Mouse (Mus musculus) gastrocnemius, adult 18-20 months (tissue): ENCODE measurements at regions not wholly inside any gene's neighbourhood (a gene's known extent, or its start where the extent isn't known, plus 50 kb on each side); places are given as distances from the start of the nearest gene placed in this dataset.
A peak's percentile ranks its signal among the peaks of the same experiment; 100 is the strongest.

ENCODE experiments used
- DNase-seq: peaks from one replicate; pipeline ENCODE4 v3.0.0; 2021; ENCODE audit warnings: low spot score

DNA sequence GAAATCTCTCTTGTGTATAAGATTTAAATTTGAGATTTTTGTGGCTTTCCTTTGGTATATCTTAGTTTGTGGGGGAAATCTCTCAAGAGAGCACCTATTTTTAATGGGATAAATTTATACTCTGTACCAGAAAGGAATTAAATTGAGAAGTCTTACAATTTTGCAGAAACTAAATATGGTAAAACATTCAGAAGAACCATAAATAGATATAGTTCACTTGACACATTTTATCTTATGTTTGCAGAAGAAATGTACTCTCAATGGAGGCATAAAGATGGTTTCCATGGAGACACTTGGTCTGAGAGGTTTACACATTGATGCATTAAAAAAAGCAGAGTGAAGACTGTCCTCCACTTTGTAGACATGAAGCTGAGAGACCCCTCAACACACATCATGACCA lies 86.9 kb downstream of the Ndufa10 start:
- DNase-seq = no peak

DNA sequence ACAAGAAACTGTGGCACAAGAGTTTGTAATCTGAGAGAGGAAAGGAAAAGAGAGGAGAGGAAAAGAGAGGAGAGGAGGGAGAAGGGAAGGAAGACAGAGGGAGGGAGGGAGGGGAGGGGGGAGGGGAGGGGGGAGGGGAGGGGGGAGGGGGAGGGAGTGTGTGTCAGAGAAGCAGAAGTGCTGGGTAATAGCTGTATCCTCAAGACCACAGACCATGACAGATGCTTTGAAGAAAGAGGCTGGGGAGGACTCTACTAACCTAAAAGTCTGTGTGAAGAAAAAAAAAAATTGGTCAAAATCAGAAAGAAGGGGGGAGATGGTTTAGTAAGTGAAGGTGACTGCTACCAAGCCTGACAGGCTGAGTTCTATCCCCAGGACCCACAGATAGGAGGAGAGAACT lies 88.7 kb downstream of the Ndufa10 start:
- no peak for DNase-seq

DNA sequence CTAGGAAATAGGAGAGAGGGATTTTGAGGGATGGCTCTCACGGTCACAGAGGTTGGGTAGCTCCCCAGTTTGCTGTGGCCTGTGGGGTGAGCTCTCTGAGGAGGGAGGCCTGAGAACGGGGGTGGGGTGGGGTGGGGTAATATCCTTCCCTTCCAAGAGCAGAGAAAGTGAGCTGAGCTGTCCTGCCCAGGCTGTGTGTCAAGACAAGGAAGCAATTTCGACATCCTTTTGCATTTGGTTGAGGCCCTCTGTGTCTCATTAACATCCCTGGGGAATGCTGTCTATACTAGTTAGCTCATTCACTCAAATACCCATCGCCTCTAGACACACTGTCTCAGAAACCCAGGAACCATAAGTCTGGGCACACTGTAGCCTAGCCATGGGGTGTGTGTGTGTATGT lies 89.9 kb downstream of the Ndufa10 start:
- no peak for DNase-seq

DNA sequence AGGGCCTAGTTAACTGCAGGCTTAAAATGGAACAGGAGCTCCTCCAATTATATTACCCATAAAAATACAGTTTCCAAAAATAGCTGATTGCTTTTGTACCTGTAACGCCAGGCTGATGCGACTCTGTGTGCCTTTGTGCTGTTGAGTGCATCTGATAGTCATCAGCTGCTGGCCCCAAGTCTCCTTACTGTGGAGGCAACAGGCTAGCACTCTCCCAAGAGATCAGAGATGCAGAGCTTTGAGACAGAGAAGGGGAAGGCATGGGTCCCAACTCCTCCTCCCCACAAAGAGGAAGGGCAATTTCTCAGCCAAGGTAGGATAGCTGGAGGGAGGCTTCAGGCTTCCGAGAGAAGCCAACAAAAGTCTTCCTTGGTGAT lies 94.2 kb downstream of the Ndufa10 start:
- DNase-seq = peak; percentile 35

DNA sequence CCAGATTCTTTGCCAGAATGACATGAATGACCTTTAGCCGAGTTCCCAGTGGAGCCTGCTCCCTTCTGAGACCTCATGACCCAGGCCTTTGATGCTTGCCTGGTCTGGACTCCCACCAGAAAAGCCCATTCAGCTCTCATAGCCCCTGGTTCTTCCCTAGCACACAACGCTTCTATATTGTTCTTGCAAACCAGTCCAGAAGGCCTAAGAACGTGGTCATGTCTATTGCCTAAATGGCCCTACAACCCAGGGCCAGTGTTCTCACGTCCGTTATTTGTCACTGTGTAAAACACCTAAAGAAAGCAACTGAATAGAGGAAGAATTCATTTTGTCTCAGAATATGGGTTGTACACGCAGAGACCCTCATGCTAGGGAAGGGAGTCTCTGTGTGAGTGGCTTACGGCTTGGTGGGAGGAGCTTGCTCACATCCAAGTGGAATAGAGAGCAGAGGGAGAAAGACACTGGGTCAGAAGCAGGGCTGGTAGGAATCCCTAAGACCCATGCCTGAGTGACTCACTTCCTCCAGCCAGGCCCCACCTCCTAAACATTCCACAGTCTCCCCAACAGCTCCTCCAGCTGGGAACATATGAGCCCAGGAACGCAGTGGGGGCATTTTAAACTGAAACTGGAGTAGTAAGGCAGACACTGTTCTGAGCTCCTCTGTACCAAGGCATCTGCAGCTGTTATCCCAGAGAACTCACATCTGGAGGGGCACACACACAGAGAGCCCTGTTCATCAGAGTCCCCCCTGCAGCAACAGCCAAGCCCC lies 94.7 kb downstream of the Ndufa10 start:
- DNase-seq = peak; percentile 39

DNA sequence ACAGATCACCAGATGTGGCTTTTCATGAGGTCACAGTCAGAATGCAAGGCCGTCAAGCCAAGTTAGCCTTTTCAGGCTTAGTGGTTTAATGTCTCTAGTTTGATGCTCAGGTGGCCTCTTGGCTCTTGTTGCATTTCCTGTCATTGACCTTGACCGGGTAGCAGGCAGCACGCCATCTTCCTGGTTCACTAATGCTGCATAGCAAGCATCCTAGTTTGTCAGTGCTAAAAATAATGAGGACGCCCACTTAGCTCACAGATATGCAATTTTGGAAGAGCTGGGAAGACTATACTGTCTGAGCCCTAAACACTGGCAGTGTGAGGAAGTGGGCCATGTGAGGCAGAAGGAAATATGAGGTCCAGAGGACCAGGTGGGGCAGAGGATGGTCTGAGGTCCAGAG lies 97.2 kb downstream of the Ndufa10 start:
- DNase-seq = no peak

DNA sequence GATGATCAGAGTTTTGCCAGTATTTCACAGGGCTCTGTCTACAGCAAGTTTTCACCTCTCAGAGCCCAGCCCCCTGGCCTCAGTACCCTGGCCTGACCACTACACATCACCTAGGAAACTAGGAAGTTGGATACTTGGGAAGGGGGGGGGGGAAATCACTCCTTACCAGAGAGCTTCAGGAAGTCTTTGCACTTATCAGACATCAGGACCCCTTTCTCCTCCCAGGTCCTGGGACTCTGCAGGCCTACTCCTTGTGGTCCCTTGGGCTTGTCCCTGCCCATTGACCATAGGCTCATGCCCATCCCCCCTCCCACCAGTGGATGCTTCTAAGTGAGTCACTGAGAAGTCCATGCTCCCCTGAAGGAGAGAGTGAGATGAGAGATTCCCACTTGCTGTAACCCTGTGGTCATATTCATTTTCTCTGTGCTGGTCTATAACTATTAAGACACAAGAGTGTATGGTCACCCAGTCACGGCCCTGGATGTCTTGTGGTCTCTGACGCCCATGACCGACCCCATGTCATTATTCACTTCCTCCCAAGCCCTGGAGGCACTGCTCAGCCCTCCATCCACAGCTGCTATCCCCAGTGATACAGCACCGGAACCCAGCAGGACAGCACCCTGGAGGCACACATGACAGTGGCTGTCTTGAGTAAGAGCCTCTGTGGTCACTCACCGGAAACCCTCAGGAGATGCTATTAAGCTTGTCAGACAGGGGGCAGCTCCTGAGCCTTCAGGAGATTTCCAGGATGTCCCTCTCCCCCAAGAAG lies 101.3 kb downstream of the Ndufa10 start:
- DNase-seq = no peak

DNA sequence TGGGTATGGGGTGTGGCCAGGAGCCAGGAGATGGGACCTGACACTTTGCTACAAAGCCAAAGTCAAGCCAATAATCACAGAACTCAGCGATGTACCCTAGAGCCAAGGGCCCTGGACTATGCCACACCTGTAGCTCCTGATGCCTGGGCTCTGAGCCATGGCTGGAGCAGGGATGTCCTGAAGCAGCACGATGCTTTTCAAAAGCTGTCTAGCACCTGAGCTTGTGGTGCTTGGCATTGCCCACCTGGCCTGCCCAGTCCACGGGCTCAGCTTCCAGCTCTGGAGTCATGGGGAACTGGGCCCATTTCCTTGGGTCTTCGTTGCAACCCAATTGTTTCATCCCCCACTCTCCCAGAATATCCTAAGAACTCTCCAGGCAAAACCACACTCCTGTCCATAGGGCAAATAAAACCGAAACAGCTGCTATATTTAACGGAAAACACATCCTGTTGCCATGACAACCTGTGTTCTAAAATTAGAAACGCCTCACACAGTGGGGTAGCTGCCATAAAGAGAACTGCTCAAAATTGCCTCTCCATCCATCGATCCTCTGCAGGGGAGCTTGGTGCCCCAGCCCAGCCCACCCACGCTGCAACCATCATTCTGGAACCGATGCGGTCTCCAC lies 102.2 kb downstream of the Ndufa10 start:
- no peak for DNase-seq

DNA sequence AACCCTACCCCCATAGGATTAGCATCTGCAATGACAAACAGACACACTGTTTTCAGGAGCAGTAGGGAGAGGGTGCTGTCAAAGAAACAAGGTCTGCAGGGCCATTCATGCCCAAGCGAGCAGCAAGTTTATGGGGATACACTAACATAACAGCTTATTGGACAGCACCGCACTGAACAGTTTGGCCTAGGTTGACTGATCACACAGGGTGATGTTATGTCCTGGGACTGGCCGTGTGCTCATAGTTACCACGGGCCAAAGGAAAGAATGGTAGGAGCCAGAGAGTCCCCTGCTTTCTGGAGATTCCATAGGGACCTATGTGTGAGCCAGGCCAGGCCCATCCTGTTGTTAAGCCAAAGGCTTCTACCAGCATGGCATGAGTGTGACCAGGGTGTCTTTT lies 102.8 kb downstream of the Ndufa10 start:
- no peak for DNase-seq

DNA sequence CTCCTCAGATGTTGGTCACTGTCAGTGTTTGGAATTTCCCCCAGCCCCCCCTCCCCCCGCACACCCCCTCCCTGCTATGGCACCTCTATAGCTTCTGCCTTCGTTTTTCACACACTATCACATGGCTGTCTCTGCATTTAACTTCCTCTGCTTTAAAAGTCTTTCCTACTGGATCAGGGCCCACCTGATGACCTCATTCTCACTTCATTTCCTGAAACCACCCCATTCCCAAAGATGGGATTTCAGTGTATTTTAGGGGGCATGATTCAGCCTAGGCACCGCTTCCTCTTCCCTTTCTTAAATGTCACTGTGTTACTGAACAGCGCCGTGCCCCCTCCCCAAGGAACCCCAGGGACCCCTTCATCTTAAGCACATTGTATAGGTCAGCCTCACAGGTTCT lies 103.7 kb downstream of the Ndufa10 start:
- DNase-seq = no peak

DNA sequence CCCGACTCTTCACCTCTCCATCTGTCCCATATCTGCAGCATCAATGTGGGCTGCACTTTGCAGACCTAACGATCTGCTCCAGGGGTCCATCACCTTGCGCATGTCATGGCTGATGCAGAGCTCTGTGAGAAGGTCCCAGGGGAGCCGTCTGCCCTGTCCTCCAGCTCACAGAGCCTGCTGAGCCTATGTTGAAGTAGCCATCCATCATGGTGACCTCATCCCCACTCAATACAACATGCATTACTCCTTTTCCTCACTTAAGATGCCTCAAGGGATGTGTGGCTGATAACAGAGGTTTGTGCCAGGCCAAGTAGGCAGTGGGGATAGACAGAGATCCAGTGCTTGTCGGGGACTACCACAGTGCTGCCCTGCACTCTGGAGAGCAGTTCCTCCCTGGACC lies 107.4 kb downstream of the Ndufa10 start:
- no peak for DNase-seq

DNA sequence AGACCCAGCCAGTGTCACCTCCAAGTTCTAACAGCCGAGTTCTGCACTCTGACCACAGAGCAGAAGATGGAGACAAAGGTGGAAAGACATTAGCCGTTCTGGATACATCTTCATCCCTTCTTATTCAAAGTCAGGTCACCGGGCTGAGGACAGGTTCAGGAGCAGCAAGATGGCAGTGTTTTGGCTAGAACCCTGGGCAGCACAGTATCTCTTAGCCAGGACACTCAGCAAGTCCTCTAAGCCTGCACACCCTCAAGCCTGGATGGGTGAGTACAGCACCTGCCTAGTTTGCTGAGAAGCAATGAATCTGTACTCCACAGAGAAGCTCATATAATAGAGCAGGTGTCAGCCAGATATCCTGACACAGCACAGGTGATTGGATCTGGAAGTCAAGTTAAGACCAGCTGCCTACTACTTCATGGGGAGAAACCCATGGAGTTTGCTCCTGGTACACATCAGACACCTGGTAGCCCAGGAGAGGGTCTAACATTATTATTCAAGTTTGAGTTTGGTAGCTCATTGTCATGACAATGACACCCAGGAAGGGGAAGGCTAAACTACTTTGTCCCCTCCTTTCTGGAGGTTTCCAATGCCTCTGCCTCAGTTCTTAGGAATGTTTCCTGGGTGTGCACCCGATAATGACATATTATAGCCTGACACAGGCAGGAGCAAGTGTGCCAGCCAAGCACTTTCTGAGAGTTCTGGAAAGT lies 108.1 kb downstream of the Ndufa10 start:
- no peak for DNase-seq

DNA sequence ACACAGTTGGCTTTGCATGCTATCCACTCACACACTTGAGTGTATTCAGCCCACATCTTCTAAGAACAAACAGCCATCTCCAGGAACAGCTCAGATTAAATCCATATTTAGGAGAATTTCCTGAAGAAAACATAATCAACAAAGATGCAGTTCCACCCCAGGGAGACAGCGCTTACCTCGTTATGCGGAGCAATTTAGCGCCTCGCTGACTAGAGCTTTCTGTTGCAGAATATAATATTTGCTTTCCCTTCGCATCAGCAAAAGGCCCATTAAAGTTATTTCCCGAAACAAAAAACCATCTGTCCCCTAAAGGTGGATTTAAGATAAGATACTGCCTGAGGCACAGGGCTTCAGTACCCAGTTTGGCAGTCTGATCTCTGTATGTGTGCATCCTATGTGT lies 112.0 kb downstream of the Ndufa10 start:
- no peak for DNase-seq

DNA sequence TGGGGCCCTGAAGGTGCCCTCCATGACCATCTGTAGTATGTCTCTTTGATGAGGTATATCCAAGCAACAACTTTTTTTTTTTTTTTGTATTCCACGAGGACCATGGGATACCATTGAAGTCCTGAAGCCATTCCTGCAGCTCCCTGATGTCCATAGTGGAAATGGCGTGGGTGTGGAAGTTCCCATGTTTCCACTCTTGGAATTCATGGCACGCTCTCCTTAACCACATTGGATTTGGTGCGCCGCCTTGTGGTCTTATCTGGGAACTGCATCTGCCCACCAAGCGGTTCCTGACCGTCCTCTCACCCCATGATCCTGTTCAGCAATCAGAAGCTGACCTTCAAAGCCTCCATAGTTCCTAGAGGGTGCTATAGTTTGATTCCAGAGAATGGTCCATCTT lies 113.4 kb downstream of the Ndufa10 start:
- DNase-seq = peak; percentile 71

DNA sequence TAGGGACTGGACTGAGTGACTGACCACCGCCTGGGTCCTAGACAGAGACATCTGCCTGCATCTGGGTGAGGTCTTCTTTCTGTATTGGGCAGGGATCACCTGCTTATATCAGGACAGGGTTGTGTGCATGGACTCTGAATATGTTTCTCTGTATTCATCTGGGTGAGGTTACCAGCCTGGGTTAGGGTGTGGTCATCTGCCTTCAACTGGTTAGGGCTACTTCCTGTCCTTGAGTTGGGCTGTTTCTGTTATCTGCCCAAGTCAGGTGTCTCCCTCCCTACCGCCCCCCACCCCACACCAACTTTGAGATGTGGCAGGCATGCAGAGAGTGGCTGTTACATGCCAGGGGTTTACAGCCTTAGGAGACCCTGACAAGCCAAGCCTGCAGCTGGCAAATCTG lies 114.2 kb downstream of the Ndufa10 start:
- DNase-seq = no peak

DNA sequence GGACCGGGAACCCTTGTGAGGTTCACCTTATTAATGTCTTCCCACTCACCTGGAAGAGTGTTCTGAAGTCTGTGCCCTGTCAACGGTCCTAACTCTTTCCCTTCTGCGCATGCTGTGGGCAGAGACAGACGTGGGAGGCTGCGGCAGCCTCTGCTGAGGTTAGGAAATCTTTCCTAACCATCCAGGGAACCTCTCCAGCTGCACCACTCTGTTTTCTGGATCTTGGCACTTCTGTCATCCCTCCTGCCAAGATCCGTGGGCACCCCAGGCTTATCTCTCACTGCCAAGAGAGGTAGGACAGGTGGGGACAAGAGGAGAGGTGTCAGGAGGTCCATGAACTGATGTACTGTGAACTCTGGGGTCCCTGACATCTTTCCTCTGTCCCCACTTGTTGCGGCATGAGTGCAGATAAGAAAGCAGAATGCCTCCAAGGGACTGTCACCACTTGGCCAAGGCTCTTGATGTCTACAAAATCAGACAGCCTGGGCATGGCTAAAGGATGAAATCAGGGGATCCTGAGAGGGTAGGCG lies 114.8 kb downstream of the Ndufa10 start:
- DNase-seq = no peak

DNA sequence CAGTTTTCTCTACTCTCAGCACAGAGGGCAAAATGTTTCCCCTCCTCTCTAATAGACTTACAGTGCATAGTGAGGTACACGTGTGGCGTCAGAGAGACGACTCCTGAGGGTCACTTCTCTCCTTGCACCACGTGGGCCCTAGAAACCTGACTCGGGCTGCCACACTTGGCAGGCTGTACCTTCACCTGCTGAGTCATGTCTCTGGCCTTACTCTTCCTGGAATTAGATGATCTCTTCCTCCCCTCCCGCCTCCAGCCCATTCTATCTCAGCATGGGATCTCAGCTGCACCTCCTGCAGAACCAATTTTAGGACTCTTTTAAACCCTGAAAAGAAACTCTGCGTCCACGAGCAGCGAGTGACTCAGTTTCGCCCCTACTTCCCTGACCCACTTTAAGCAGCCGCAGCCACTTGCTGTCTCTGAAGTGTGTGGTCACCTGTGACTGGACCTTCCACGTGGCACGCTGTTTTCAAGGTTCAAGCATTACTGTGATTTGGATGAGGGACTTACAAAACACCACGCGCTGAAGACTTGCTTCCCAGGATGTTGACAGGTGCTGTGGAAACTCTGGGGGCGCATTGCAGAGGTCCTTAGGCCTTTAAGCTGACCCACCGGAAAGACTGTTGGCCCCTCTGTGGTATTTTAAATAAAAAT lies 125.2 kb downstream of the Ndufa10 start:
- peak; percentile 87 for DNase-seq

DNA sequence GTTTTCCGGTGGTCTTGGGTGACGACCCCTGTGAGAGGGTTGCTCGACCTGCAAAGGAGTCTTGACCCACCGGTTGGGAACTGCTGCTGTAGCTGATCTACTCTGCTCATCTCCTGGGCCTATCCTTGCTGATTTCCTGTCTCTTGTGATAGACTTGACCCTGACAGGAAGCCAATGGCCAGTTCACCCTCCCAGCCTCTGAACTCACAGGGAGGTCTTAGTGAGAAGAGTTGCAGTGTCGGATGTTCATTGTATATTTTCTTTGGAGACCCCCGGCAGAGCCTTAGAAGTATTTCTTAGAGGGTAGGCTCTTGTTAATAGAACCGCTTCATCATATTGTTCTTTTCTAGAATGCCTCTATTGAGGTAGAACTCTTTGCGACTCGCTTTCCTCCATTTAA lies 126.0 kb downstream of the Ndufa10 start:
- DNase-seq = no peak

DNA sequence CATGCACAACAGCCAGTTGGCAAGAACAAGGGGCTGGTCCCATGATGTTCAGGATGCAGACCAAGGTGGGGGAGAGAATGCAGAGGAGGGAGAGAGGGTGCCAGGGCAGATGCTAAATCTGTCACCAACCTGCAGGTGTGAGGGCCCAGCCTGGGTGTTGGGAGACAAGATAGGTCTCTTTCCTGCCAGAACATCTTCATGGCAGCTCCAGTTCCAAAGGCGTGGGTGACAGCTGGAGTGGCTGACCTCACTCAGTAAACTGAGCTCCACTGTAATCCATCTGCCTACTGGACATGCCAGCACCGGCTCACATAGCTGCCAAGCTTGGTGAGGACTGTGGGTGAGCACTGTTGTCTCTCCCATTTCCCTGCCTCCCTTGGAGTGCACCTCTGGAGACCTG lies 129.9 kb downstream of the Ndufa10 start:
- peak; percentile 89 for DNase-seq

DNA sequence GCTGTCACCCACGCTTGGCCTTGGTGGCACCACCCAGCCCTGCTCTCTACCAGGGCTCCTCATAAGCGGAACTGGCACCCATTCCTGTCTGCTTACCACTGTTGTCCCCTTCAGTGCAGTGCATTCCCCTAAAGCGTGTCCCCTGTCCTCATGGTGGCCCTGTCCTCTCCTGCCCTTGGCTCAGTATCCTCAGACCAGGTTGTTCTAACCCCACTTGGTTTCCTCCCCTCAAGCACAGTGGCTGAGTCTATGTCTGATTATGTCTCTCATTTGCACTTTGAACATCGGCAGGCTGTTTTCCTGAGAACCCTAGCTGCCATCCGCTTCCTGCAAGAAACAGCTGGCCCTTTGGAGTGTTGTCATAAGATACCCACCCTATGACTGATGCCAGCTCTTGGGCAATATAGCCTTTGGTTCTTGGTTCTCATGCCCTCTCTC lies 130.5 kb downstream of the Ndufa10 start:
- DNase-seq = peak; percentile 72

DNA sequence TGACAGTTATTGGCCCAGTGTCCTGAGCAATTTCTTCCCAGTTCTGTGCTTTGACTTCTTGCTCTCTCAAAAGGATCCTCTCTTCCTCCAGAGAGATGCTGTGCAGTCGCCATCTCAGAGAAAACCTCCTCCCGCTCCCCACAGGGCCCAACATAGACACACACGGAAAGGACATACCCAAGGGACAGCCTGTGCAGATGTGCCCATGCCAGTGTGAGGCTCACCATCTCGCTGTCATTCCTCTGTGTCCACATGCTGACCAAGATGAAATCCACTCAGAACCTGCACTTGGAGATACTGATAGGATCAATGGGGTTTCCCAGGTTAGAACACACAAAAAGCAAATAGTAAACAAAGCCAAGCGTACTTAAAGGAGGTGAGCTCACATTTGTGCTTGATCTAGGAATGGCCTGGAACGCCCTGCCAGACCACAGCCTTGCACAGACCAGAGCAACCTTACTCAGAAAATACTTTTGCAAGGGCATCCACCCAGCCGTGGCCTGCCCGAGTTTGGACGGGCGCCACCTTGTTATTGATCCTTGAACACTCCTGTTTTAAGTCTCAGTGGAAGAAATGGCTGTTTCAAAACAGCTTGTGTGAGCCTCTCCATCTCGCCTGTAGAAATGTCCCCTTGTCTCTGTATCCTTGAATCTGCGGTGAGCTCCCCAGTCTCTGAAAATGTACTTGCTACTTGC lies 131.7 kb downstream of the Ndufa10 start:
- DNase-seq = no peak
